ENCODE assay signal across 8 mouse cellular contexts in genomic region chr9:37488611-37489396, GRCm38 (mm10). TPM values are rescaled to one million over a fixed set of nuclear protein-coding genes. Genes with fewer than 3 reads are reported as not detected.
DNase-seq lines count a peak whose midpoint lies in the region; ATAC-seq lines count a peak whose summit lies in the region.

Gene Msantd2, plus strand, starts transcription at chr9:37489319.

- H3K36me3 ChIP-seq in hindbrain, embryonic 13.5 days = no peaks in the 10 kb centered on the region

- peak within 1 kb of the TSS; percentile 100 for H3K27ac ChIP-seq in hindbrain, embryonic 13.5 days

- peak within 1 kb of the TSS; percentile 96 for H3K4me3 ChIP-seq in hindbrain, embryonic 13.5 days

- H3K9ac ChIP-seq in hindbrain, embryonic 13.5 days = peak within 1 kb of the TSS; percentile 97

- H3K4me1 ChIP-seq in hindbrain, embryonic 13.5 days (replicated peaks) = peaks cover 28% of the 10 kb centered on the region

- DNase-seq in Muller cell, postnatal 12 days (ENCODE audit: inconsistent ontology term) = peak; percentile 93
- DNase-seq in cerebellum, postnatal 10 days = peak; percentile 97
- peak; percentile 68 to 81 for DNase-seq in frontal cortex, postnatal 14 days (ENCODE audit: low spot score in 2 of 2)
- peak; percentile 80 to 89 for DNase-seq in layer of hippocampus, postnatal 25 days (ENCODE audit: extremely low spot score in 1 of 2, low spot score in 1 of 2)
- DNase-seq in lung, postnatal 25 days (ENCODE audit: low spot score) = peak; percentile 92
- peak; percentile 89 for DNase-seq in retina, embryonic 14.5 days (ENCODE audit: low spot score)
- peak; percentile 92 for DNase-seq in thymus, postnatal 4 days

- H3K9me3 ChIP-seq in hindbrain, embryonic 13.5 days = no peaks in the 10 kb centered on the region

- peak within 1 kb of the TSS; percentile 94 for H3K4me2 ChIP-seq in hindbrain, embryonic 13.5 days

- H3K27me3 ChIP-seq in hindbrain, embryonic 13.5 days = no peaks in the 10 kb centered on the region

- ATAC-seq in hindbrain, embryonic 13.5 days (ENCODE audit: low FRiP score) = peak; percentile 97

- under 1% methylated on average over 44 of the region's 44 CpGs for WGBS in hindbrain, embryonic 13.5 days

RNA-seq across cellular contexts. Expression of gene Msantd2, which starts in this region (rescaled TPM):
- polyA plus RNA-seq in hindbrain, embryonic 13.5 days (2015; fragmentation: Nextera tagmentation; extraction: Ambion mirVana) = 35.4 and 39.2 TPM in 2 replicates
- 10 to 100 TPM; 20.0 to 21.6 TPM for total RNA-seq in layer of hippocampus, postnatal 25 days (2021)

Comparison
In these comparisons a context has a peak if more than half of its experiments do, and no peak if none do; other contexts are left out.
1. Peak in every context shown above with its lines: DNase-seq, ATAC-seq, H3K4me3 ChIP-seq and H3K27ac ChIP-seq.